Mouse (Mus musculus) ovary, postnatal 36 days (tissue): ENCODE data around the gene Myo1g.

Experiments
- DNase-seq: peaks from one replicate; pipeline ENCODE4 v3.0.0; 2022; ENCODE audit warnings: low spot score, mixed read lengths

Myo1g gene

GRCm38 (mm10) chr11:6488041-6488684 lies 32.6 kb downstream of the Myo1g start:
- DNase-seq: no peak

GRCm38 (mm10) chr11:6487496-6487895 lies 33.3 kb downstream of the Myo1g start:
- no peak for DNase-seq

- DNase-seq: no peak
These were observed 33.8 kb downstream of the Myo1g start for GRCm38 (mm10) chr11:6486916-6487315.

GRCm38 (mm10) chr11:6484244-6484959 lies 36.4 kb downstream of the Myo1g start:
- DNase-seq: no peak

DNA sequence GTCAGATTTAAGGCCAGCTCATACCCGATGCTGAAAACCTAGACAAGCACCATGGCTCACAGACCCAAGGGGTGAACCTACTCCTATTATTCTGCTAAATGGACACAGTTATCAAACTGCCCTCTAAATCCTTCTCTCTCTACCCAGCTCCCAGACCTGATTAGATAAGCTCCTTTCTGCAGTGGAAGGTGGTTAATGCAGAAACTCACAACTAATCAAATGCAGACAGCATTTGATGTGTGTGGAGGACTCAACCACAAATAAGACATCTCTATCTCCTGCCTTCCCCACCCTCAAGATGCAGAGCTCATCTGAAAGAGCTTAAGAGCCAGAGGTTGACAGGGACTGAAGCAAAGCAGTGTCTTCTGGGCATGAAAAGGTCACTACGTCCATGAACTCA lies 37.7 kb downstream of the Myo1g start:
- no peak for DNase-seq

DNA sequence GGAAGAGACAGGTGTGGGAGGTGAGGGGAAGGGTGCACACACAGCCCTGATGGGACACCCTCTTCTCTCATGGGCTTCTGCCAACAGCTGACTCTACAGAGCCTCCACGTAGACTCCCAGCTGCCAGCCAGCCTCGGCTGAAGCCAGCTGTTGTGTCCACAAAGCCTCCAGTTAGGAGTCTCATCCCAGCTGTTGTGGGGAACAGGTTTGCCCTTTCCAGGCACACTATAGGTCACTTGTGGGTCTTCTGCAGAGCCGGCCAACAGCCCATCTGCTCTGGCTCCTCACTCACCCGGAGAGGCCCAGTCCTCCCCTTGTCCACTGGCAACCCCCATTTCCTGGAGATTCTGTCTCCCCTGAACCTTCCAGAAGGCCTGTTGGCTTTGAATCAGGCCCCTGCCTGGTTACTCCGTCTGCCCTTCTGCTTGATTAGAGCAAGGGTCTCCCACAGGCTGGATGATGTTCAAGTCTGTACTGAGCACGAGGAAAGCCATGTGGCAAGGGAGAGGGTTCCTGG lies 39.0 kb downstream of the Myo1g start:
- no peak for DNase-seq

DNA sequence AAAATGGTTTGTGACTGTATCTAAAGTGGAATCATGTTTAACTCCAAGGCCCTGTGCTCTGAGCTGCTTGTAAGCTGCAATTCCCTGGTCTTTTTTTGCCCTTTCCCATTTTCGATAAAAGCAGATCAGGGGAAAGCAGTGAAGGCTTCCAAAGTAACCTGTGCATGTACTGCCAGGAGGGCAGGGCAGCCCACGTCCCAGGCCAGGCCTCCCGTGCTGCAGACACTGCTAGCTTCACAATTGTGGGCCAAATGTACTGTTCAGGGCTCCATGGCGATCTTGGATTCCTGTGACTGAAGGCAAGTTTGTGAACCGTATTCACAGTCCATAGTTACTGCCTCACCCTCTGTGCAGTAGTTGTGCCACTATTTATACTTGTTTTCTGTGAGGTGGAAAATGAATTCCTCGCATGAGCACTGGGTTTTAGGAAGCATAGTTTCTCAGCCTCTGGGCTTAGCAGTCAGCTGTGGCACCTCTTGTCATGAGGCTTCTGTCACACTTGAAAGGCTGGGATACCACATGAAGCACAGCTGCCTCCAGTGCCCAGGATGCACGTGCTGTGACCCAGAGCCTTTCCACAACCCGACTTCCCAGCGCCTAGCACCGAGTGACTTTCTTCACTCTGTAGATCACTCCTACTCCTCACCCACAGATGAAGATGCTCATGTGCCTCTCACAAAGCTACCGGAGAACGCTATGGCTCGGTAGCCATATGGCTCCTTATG lies 39.9 kb downstream of the Myo1g start:
- no peak for DNase-seq

- no peak for DNase-seq
These were observed 40.6 kb downstream of the Myo1g start for GRCm38 (mm10) chr11:6480191-6480590.

- no peak for DNase-seq
These were observed 41.5 kb downstream of the Myo1g start for GRCm38 (mm10) chr11:6479231-6479630.

GRCm38 (mm10) chr11:6477350-6477749 lies 43.4 kb downstream of the Myo1g start:
- DNase-seq: no peak

DNA sequence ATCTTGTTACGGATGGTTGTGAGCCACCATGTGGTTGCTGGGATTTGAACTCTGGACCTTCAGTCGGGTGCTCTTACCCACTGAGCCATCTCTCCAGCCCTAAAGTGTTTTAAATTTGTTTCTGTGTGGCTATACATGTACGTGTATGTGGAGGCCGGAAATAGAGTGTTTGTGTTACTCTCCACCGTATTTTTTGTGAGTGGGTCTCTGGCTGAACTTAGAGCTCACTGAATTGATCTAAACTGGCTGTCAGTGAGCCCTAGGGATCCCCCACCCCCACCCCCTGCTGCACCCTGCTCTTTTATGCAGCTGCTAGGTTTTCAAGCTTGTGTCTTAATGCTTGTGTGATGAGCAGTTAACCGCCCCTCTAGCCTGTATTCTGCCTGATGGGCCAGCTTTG lies 43.9 kb downstream of the Myo1g start:
- no peak for DNase-seq

GRCm38 (mm10) chr11:6475867-6476484 lies 44.8 kb downstream of the Myo1g start, which contains the start of gene Purb:
Gene Purb, minus strand, starts transcription at chr11:6475917.
- DNase-seq: peak; percentile 94

DNA sequence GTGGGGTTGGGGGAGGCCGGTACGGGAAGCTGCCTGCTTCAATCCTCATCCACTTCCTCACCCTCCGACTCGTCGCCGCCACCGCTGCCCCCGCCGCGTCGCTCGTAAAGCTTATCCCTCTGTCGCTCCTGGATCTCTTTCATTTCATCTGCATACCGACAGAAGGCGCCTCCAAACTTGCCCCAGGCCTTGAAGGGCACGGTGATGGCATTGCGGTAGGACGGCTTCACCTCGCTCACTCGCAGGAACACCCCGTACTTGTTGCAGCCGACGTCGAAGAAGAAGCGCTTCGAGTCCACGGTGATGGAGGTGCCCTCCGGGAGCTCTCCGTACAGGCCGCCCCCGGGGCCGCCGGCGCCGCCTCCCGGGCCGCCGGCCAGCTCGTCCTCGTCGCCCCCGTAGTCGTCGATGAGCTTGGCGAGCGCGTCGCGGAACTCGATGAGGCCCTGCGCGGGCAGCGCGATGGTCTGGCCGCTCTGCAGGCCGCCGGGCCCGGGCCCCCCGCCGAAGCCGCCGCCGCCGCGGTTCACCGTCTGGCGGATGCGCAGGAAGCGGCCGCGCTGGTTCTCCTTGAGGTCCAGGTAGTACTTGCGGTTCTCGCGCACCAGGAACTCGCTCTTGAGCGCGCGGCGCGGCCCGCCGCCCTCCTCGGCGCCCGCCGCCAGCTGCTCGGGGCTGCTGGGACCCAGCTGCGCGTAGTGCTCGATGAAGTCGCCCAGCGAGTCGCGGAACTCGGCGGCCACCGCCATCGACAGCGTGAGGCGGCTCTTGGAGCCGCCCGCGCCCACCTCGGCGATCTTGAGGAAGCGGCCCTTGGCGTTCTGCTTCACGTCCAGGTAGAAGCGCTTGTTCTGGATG lies 45.7 kb downstream of the Myo1g start:
- DNase-seq: peak; percentile 59

DNA sequence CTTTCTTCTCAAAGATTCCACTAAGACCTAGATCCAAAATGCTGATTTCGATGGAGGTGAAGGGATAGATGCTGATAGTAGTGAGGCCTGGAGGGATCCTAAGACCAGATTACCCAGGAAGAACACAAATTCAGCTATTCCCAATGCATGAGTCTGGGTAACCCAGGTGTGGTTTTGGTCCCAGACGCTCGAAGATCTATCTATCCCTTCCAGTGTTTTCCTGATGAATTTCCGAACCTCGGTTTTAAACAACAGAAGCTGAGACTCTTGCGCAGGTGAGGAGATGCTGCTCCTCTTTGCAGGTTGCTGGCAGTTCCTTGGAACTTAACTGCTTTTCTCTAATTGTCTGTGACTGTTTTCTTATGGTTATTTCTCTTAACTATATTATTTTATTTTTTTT lies 46.4 kb downstream of the Myo1g start:
- DNase-seq: no peak

DNA sequence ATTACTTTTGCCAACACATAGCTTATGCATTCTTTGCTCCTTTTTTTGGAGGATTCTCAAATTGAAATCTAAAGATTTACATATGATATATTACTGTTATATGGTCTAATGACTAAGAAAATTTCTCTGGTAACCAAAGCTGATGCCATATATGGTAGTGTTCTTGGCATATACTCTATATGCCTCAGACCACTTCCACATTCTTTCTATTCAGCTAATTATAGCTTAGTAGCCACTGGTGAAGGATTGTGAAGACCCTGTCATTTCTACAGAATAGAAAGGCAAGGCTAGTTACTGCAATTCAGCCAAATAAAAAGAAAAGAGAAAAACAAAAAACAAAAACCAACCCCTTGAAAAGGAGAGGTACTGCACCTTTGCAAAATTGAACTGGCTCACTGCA lies 48.7 kb downstream of the Myo1g start:
- no peak for DNase-seq

DNA sequence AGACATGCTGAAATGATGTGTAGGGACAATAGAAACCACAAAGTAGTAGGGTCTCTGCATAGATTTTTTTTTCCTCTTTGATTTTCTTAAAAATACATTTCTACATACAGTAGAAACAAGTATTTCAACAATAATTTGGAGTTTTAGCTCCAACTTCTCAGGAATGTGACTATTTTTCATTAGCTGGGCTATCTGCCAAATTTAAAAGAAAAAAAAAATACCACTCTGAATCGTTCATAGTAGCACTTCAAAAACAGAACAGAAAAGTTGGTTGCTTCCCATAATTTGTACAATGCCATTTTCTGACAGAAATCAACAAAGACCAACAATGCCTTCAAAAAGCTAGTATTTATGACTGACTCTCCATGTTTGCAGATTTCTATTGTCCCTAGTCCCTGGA lies 49.3 kb downstream of the Myo1g start:
- DNase-seq: no peak

DNA sequence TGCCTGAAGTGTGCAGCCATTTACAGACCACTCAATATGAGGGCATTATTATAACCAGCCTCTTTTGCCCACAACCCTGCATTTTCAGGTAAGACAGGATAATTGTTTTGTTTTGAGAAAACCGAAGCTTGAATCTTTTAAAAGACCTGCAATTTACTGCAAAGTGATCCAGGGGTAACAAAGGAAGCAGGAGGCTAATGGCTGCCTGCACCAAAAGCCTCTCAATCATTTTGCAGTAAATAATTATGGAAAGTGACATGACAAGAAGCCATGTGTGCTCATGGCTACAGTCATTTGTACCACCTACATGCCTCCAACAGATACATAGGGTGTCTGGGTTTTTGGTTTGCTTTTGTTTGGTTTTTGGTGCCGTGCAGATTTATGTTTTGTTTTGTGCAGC lies 49.7 kb downstream of the Myo1g start:
- DNase-seq: no peak

GRCm38 (mm10) chr11:6468541-6468940 lies 52.2 kb downstream of the Myo1g start:
- DNase-seq: peak; percentile 23

GRCm38 (mm10) chr11:6465122-6465521 lies 55.6 kb downstream of the Myo1g start:
- peak; percentile 45 for DNase-seq

GRCm38 (mm10) chr11:6463159-6463837 lies 57.5 kb downstream of the Myo1g start:
- DNase-seq: no peak
